Mouse (Mus musculus) kidney, postnatal 0 days (tissue): ENCODE results near the gene Lrp3. TPM values are rescaled to one million over a fixed set of nuclear protein-coding genes. Genes with fewer than 3 reads are reported as not detected.

Experiments used
- ATAC-seq: fragments of 200-750 bp; cut with Nextera tagmentation; replicated peaks from 2 replicates; pipeline ENCODE4 v1.8.0; 2017; ENCODE audit warnings: low read depth, moderate number of reproducible peaks, moderate TSS enrichment, moderate library complexity; ENCODE audit not compliant: low FRiP score
- DNase-seq: peaks from one replicate; pipeline ENCODE4 v3.0.0-alpha.2; 2016; ENCODE audit warnings: low spot score
- H3K27ac ChIP-seq: fragments of 300-500 bp; sonication (generic); 2 replicates; pipeline ENCODE4 v1.5.1; 2014; ENCODE audit warnings: mild to moderate bottlenecking
- H3K27me3 ChIP-seq: fragments of 300-500 bp; sonication (generic); 2 replicates; pipeline ENCODE4 v1.6.1; 2014; ENCODE audit warnings: low read length, mixed read lengths; ENCODE audit not compliant: insufficient read depth
- H3K36me3 ChIP-seq: fragments of 300-500 bp; sonication (generic); 2 replicates; pipeline ENCODE4 v1.6.1; 2014; ENCODE audit warnings: low read length, mixed read lengths; ENCODE audit not compliant: insufficient read depth
- H3K4me1 ChIP-seq: fragments of 300-500 bp; sonication (generic); replicated peaks from 2 replicates; pipeline ENCODE4 v1.6.1; 2014; ENCODE audit warnings: antibody characterized with exemption, low read length, mixed read lengths; ENCODE audit not compliant: insufficient read depth
- H3K4me2 ChIP-seq: fragments of 300-500 bp; sonication (generic); 2 replicates; pipeline ENCODE4 v1.6.1; 2014; ENCODE audit warnings: mild to moderate bottlenecking, low read length, moderate library complexity, mixed read lengths
- H3K4me3 ChIP-seq: fragments of 300-500 bp; sonication (generic); replicated peaks from 2 replicates; pipeline ENCODE4 v1.5.1; 2014; ENCODE audit warnings: low read depth, low read length
- H3K9ac ChIP-seq: fragments of 300-500 bp; sonication (generic); 2 replicates; pipeline ENCODE4 v1.6.1; 2014; ENCODE audit warnings: low read depth, low read length
- H3K9me3 ChIP-seq: fragments of 300-500 bp; sonication (generic); replicated peaks from 2 replicates; pipeline ENCODE4 v1.6.1; 2016; ENCODE audit warnings: low read length, inconsistent platforms, mixed read lengths
- CTCF ChIP-seq: IDR thresholded peaks from 2 replicates; pipeline ENCODE4 v1.5.1; 2016; ENCODE audit warnings: antibody characterized with exemption, low read depth, mild to moderate bottlenecking, moderate library complexity
- WGBS: fragments of 180-500 bp; shearing (Covaris S2); extraction: QIAGEN DNeasy Blood & Tissue Kit; methylation state at CpG from one replicate; pipeline ENCODE4 v1.1.7; 2014; 5-methylcytosine and 5-hydroxymethylcytosine counted together
- polyA plus RNA-seq: library from polyadenylated mRNA; unstranded; fragments of >200 nt; fragmentation: Nextera tagmentation; extraction: Ambion mirVana; gene quantifications from 2 replicates; pipeline ENCODE4 v1.2.1, GENCODE M21; 2015

Lrp3 gene
- polyA plus RNA-seq, 1 experiment from 2014 or later: 3.7 TPM

DNA sequence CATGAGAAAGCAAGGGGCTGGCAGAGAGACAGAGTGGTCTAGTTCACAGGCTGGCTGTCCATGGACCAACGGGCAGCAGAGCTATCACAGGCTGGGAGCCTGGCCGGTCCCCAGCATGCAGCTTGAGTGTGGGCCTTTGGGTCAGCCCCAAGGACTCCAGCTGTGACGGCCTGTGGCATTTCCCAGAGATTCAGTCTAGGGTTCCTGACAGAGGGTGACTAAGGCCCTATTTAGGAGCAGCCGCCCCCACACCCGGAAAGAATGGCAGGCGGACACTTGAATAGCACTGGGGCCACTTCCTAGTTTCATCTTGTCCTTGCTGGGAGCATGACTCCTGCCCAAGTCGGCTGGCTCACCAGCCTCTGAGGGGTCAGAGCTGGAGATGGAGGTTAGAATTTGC is 51.7 kb downstream of the Lrp3 start:
- DNase-seq: no peak
- TF ChIP-seq CTCF: no peak
- Histone ChIP-seq H3K9me3 (no peaks in the 10 kb centered on the region), H3K4me2 (no peak overlapping the region), H3K4me3 (no peak overlapping the region), H3K4me1 (no peaks in the 10 kb centered on the region), H3K27me3 (no peaks in the 10 kb centered on the region), H3K27ac (no peak overlapping the region), H3K9ac (no peak overlapping the region), H3K36me3 (no peaks in the 10 kb centered on the region)
- WGBS: 44% methylated on average over 7 of the region's 7 CpGs
- no peak for ATAC-seq

DNA sequence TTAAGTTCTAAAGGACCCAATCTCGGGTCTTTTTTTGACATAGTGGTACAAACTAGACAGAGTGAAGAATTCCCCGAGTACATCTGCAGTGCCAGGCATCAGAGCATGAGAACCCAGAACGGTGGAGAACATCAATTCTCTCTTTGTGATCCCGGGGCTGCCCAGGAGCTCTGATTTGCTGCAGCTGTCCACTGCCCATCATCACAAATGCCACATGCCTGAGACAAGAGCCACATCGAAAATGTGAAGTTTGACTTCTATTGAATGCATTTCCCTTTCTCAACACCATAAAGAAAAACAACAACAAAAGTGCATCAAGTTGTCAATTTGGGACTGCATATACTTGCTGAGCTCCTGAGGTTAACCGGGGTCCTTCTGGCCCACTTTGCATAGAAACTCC is 52.9 kb downstream of the Lrp3 start:
- no peaks in the 10 kb centered on the region for H3K9me3 ChIP-seq
- H3K4me2 ChIP-seq: no peak overlapping the region
- H3K27me3 ChIP-seq: no peaks in the 10 kb centered on the region
- DNase-seq (no peak), ATAC-seq (no peak)
- no peak overlapping the region for H3K4me3 ChIP-seq
- H3K27ac ChIP-seq: no peak overlapping the region
- TF ChIP-seq CTCF: no peak
- 83% methylated on average over 6 of the region's 6 CpGs for WGBS
- H3K36me3 ChIP-seq: no peaks in the 10 kb centered on the region
- no peak overlapping the region for H3K9ac ChIP-seq
- no peaks in the 10 kb centered on the region for H3K4me1 ChIP-seq

DNA sequence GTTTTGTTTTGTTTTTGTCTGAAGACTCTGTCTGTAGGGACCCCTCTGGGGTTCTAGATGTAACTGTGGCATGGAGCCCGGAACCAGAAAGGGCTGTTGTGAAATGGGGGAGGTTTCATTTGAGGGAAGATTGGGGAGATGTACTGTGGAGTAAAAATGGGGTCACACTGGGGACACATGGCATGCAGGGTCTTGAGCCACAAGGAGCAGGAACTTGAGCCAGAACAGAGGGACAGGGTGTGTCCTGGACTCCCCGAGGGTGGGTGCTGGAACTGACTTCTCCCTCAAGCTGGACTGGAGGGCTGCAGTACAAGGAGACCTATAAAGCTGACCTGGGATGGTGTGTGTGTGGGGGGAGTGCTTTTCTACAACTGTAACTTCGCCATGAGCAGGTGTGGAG is 57.8 kb downstream of the Lrp3 start:
- H3K36me3 ChIP-seq: no peaks in the 10 kb centered on the region
- H3K4me3 ChIP-seq: no peak overlapping the region
- ATAC-seq (no peak), DNase-seq (no peak)
- no peak overlapping the region for H3K9ac ChIP-seq
- no peak for TF ChIP-seq CTCF
- 57% methylated on average over 3 of the region's 3 CpGs for WGBS
- H3K9me3 ChIP-seq: no peaks in the 10 kb centered on the region
- peaks cover 2% of the 10 kb centered on the region; the same call in 1 of the 2 replicates for H3K27me3 ChIP-seq
- H3K27ac ChIP-seq: no peak overlapping the region
- no peaks in the 10 kb centered on the region for H3K4me1 ChIP-seq
- no peak overlapping the region for H3K4me2 ChIP-seq

DNA sequence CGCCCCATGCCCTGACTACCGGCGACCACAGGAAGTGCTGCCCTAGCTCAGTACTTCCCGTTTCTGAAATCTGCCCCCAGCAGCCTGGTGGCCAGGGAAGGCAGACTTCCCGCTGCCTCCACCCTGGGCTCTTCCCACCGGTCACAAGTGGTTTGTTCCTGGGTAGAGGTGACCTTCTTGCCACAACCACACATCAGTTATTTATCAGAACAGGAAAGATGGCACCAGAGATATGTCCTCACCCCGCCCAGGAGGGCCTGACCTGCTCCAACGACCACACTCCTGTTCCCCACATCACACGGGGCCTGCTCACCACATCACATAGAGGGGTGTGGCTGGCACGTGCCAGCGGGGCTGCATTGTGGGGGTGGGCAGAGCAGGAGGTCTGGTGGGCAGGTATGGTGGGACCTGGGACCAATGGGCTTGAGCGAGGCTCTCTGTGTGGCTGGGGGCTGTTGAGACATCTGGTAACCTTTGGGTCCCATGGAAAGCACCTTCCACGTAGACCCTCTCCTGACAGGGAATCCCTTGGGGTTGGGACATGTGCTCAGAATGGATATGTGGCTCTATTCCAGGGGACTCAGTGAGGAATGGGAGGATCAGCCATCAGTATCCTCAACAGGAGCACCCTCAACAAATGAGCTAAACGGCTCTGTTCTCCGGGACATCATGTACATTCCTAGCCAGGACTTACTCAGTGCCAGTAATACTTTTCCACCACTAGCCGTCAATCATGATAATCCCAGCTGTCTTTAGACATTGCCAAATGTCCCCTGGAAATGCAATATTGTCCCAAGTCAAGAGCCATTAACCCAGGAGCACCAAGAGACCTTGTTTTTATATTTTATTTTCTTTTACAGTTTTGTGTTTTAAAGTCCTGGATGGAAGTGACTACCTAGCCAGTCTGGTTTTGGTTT is 58.5 kb downstream of the Lrp3 start:
- Histone ChIP-seq H3K4me1 (no peaks in the 10 kb centered on the region), H3K9me3 (no peaks in the 10 kb centered on the region), H3K4me3 (no peak overlapping the region), H3K36me3 (no peaks in the 10 kb centered on the region), H3K27me3 (peaks cover 2% of the 10 kb centered on the region; the same call in 1 of the 2 replicates), H3K9ac (no peak overlapping the region), H3K4me2 (no peak overlapping the region), H3K27ac (no peak overlapping the region)
- DNase-seq (no peak), ATAC-seq (no peak; the same call in 1 of the 2 replicates)
- 62% methylated on average over 16 of the region's 16 CpGs for WGBS
- TF ChIP-seq CTCF: no peak

DNA sequence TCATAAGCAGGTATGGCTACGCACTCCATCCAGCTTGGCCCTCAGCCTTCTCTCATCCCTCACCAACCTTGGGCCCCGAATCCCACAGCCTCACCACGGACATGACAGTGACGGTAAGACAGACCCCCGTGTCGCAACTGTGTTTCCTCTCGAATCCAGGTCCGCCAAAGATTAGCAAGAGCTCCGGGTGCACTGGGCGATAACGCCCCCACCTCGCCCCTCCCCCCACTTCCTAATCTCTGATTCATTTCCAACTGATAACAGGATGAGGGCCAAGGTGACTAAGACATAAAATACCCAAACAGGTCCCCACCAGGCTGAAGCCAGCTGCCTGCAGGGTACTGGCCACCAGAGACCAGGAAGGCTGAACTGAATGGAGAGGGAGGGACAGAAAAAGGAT is 60.8 kb downstream of the Lrp3 start:
- ATAC-seq (no peak), DNase-seq (no peak)
- TF ChIP-seq CTCF: no peak
- H3K9me3 ChIP-seq: no peaks in the 10 kb centered on the region
- H3K4me2 ChIP-seq: no peak overlapping the region
- no peak overlapping the region for H3K27ac ChIP-seq
- 76% methylated on average over 12 of the region's 12 CpGs for WGBS
- no peak overlapping the region for H3K9ac ChIP-seq
- H3K4me1 ChIP-seq: no peaks in the 10 kb centered on the region
- H3K36me3 ChIP-seq: no peaks in the 10 kb centered on the region
- H3K27me3 ChIP-seq: peaks cover 2% of the 10 kb centered on the region; the same call in 1 of the 2 replicates
- no peak overlapping the region for H3K4me3 ChIP-seq

DNA sequence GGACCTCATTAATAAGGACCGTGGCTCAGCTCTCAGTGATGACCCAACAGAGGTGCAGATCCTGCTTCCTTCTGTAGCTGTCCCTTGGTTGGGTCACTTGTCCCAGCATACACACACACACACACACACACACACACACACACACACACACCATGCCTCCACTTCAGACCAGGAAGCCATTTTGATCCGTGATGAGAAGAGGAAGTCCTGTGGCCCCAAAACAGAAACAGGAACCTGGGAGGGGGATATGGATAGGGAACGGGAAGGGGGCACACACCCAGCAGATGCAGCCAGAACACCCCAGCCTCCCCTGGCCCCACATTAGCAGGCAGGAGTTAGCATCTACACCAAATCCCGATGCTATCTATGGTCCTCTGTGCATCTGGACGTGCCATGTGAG is 64.4 kb downstream of the Lrp3 start:
- Histone ChIP-seq H3K9ac (no peak overlapping the region), H3K27me3 (0 out of 2 replicates have a peak, but pooled peaks cover 2% of the 10 kb centered on the region), H3K27ac (no peak overlapping the region), H3K4me3 (no peak overlapping the region), H3K9me3 (no peaks in the 10 kb centered on the region), H3K36me3 (no peaks in the 10 kb centered on the region), H3K4me1 (0 out of 2 replicates have a peak, but pooled peaks cover 5% of the 10 kb centered on the region), H3K4me2 (no peak overlapping the region)
- TF ChIP-seq CTCF: no peak
- DNase-seq (no peak), ATAC-seq (no peak)
- WGBS: 77% methylated on average over 5 of the region's 5 CpGs

Other genes starting within 250 kb of the Lrp3 start
- 30.8 and 32.4 TPM in 2 replicates for gene Cebpg, start 158.9 kb downstream of the Lrp3 start, polyA plus RNA-seq
- 1.9 and 2.3 TPM in 2 replicates for gene Cebpa, start 96.2 kb downstream of the Lrp3 start, polyA plus RNA-seq
- gene Slc7a10, start 29.1 kb downstream of the Lrp3 start, polyA plus RNA-seq: 0.26 and 0.28 TPM in 2 replicates
- gene Gpatch1, start 102.9 kb upstream of the Lrp3 start, polyA plus RNA-seq: 17.0 and 17.6 TPM in 2 replicates
- gene Rhpn2, start 118.7 kb upstream of the Lrp3 start, polyA plus RNA-seq: 14.6 and 15.1 TPM in 2 replicates
- gene Faap24, start 181.3 kb upstream of the Lrp3 start, polyA plus RNA-seq: 14.3 and 15.4 TPM in 2 replicates
- gene Cep89, start 181.5 kb upstream of the Lrp3 start, polyA plus RNA-seq: 32.2 and 34.1 TPM in 2 replicates
- 31.8 and 35.1 TPM in 2 replicates for gene Slc7a9, start 233.3 kb upstream of the Lrp3 start, polyA plus RNA-seq